Mouse (Mus musculus): ENCODE data around the gene Ect2l.
"Not testable (repeated sequence)": the region's sequence is repeated elsewhere in the genome, so short reads cannot be mapped to it uniquely, and the experiment has no call there.

Gene Ect2l

GRCm38 (mm10) chr10:18189498-18189897 is 21.2 kb downstream of the Ect2l start:
- no peak for DNase-seq

DNA sequence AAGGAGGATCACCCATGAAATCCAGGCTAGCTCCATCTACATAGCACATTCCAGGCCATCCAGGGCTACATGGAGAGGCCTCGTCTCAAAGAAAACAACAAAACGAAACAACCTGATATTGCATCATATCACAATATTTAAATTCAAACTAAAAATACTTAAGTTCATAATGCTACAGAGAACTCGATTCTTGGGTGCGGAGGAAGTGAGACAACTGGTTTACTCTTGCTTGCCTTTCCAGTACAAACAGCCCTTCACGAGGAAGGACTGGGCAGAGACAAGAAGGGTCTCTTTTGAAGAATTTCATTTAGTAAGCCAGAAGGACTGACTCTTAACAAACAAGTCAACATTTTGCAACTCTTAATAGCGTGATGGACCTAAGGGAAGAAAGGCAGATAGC is 22.1 kb downstream of the Ect2l start:
- no peak for DNase-seq

DNA sequence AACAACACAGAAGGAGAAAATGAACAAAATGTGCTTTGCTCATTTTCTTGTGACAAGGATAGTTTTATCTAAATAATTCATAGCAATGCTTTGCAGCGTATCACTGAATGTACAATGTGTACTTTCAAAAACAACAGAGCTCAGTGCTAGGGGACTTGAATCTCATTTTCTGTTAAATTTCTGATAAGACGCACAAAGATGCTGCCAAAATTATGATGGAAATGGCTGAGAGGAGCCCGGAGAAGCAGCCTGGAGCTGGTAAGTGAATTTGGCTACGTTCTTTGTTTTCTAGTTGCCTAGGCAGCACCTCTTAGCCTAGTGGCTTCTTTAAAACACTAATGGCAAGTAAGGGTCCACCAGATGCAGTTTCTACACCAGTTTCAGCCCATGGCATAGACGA is 28.4 kb downstream of the Ect2l start:
- no peak for DNase-seq

GRCm38 (mm10) chr10:18177304-18177703 is 33.4 kb downstream of the Ect2l start:
- no peak for DNase-seq

GRCm38 (mm10) chr10:18176722-18177121 is 34.0 kb downstream of the Ect2l start:
- DNase-seq: no peak

DNA sequence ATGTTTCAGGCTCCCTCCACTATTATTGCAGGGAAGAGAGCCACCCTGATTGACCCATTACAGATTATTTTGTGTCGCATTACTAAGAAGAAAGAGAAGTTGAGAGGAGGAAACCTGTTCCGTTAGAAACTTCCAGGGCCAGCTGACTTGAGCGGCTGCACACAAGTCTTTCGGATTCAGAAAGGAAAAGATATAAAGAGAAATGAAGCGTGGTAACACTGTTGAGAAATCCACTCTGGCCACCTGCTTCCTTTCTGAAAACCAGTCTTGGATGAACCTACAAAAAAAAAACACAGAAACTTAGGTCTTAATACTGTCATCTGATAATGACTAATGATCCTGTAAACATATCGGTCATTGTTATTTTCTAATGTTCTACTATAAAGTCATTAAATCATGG is 35.6 kb downstream of the Ect2l start:
- DNase-seq: no peak

- no peak for DNase-seq
These were observed 48.2 kb downstream of the Ect2l start for GRCm38 (mm10) chr10:18162435-18162971.

DNA sequence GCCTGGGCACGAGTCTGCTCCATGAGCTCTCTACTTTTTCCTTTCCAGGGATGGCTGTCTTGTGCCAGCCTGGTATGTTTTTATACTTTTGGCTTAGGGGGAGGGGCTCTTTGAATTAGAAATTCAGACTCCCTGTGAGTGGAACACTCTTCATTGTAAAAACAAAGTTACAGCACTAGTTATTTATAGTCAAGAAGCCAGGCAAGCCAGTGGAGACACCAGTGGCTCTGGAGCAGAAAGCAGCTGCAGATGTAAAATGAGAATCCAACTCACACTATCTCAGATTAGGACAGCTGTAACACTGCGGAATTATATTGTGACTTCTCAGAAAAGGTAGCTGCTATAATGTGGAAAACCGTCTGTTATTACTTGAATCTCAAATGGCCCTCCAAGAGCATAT is 63.5 kb downstream of the Ect2l start:
- DNase-seq: no peak

GRCm38 (mm10) chr10:18142231-18142630 is 68.5 kb downstream of the Ect2l start:
- no peak for DNase-seq

GRCm38 (mm10) chr10:18141389-18141788 is 69.3 kb downstream of the Ect2l start:
- no peak for DNase-seq

DNA sequence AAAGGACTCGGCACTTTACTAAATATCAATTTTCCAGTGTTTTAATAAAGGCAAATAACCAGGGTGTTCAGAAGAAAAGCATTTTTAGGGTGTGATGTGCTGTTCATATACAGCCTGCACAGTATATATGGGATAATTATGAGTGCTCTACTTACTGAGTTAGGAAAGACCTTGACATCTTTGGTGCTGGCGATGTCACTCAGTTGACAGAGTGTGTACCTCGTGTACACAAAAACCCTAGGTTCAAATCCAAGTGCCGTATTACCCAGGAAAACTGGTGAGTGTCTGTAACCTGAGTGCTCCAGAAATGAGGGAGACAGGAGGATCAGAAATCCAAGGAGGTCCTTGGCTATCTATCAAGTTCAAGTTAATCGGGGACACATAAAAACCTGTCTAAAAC is 71.1 kb downstream of the Ect2l start:
- DNase-seq: no peak

DNA sequence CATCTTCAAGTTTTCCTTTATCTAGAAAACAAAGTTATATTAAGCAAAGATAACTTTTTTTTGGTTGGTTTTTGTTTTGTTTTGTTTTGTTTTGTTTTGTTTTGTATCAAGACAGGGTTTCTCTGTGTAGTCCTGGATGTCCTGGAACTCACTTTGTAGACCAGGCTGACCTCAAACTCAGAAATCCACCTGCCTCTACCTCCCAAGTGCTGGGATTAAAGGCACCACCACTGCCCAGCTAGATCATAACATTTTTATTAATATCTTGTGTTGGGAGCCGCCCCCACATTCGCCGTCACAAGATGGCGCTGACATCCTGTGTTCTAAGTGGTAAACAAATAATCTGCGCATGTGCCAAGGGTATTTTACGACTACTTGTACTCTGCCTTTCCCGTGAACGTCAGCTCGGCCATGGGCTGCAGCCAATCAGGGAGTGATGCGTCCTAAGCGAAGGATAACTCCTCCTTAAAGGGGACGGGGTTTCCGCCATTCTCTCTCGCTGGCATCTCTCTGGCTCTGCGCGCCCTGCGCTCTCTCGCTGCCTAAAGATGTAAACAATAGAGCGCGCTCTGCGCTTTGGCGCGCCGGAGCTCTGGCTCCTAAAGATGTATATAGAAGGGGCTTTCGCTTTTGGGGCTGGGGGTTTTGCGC is 71.7 kb downstream of the Ect2l start:
- not testable (repeated sequence) for DNase-seq

DNA sequence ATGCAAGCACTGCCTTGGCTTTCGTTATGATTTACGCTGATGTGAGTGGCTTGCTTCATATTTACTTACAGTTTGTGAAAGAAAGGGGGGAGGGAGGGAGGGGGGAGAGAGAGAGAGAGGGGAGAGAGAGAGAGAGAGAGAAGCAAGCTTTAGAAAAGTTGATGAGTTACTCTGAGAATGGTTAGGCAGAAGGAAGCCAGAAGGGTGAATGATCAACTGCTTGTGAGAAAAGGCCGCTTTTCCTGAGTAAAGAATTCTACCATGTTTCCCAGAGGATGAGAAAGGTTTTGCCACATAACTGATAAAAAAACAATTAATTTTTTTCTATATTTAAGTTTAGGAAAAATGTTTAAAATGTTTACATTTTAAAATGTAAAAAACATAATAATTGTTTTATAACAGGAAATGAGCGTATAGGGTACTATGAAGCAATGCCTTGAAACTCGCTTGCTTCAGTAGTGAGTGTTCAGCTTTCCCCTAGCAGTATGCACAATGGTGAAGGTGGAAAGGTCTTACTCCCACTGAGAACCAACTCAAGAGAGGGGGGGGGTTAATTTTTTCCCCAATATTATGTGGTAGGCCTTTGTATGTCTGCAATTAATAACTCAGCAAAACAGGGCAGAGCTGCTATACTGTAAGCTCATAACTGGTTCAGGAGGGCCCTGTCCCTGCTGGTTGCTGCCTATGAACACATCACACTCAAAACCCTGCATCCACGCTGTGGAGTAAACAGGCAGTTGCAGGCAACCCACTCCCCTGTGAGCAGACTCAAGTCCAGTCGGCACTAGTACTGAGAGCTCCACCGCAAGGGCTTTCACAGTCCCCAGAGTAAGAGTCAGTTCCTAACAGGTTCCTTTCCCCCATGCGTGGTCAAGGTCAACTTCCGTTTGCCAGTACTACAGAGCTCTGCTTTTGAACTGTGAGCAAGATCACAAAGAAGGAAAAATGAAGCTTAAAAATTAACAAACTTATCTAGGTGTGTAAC is 78.7 kb downstream of the Ect2l start:
- no peak for DNase-seq

- DNase-seq: no peak
These were observed 80.4 kb downstream of the Ect2l start for GRCm38 (mm10) chr10:18130276-18130675.

- no peak for DNase-seq
These were observed 92.4 kb downstream of the Ect2l start for GRCm38 (mm10) chr10:18118336-18118735.

DNA sequence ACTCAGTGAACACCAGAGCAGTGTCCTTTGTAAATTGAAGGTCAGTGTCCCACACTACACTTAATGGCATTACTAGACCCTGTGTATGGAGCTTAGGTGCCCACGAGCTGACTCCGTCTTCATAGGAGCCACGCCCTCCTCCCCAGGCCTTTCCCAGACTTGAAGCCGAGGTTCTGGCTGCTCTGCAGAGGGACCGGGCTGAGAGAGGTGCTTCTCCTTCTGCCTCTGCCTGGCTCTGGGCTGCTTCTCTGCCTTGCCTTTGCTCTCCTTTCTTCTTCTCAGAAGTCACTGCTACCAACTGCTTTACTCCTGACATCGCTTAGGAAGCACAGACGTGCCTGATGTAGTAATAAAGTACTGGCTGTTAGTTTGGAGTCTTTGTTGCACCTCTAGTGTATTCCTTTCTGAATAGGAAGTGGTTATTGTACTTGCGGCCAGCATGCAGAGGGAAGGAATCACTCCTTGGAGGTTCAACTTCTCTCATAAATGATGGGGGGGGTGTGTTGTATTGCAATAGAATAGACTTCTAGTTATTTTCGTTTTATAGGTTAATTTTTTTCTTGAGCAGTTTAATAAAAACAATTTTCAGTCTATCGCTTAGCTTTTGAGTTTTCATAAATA is 97.1 kb downstream of the Ect2l start:
- DNase-seq: no peak

GRCm38 (mm10) chr10:18110940-18111339 is 99.8 kb downstream of the Ect2l start:
- no peak for DNase-seq

GRCm38 (mm10) chr10:18107471-18107870 is 103.2 kb downstream of the Ect2l start:
- DNase-seq: no peak

- DNase-seq: no peak
These were observed 108.5 kb downstream of the Ect2l start for GRCm38 (mm10) chr10:18102166-18102565.

DNA sequence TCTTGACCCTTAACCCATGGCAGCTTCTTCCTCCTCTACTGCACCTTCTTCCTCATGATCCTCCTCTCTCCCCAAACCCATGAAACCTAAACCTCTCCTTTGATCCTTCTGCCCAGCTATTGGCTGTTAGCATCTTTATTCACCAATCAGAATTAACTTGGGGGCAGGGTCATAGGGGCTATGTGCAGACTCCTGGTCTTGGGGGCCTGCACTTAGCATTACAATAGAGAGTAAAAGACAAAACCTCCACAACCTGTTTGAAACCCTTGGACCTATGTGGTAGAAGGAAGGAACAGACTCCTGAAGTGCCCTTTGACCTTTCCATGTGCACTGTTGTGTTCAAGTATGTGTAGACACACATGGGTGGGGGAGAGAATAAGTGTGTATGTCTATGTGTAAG is 120.0 kb downstream of the Ect2l start:
- DNase-seq: no peak

- no peak for DNase-seq
These were observed 127.9 kb downstream of the Ect2l start for GRCm38 (mm10) chr10:18082772-18083171.

- DNase-seq: no peak
These were observed 129.2 kb downstream of the Ect2l start for GRCm38 (mm10) chr10:18081536-18081935.

All from liver (tissue).